Mouse (Mus musculus) forebrain, postnatal 0 days (tissue): Measurements from ENCODE around the gene Atoh1. TPM values are rescaled to one million over a fixed set of nuclear protein-coding genes. Genes with fewer than 3 reads are reported as not detected.

Experiments used
- ATAC-seq: fragments of 200-750 bp; cut with Nextera tagmentation; 2 replicates; pipeline ENCODE4 v1.8.0; 2017; ENCODE audit warnings: mild to moderate bottlenecking, moderate library complexity
- DNase-seq: peaks from one replicate; pipeline ENCODE4 v3.0.0-alpha.2; 2015
- H3K27ac ChIP-seq: fragments of 300-500 bp; sonication (generic); 2 replicates; pipeline ENCODE4 v1.5.1; 2014; ENCODE audit warnings: low read depth, mild to moderate bottlenecking, antibody characterized with exemption, low read length, moderate library complexity, mixed read lengths
- H3K27me3 ChIP-seq: fragments of 300-500 bp; sonication (generic); 2 replicates; pipeline ENCODE4 v1.6.1; 2014; ENCODE audit warnings: mild to moderate bottlenecking, low read length, mixed read lengths; ENCODE audit not compliant: insufficient read depth
- H3K36me3 ChIP-seq: fragments of 300-500 bp; sonication (generic); 2 replicates; pipeline ENCODE4 v1.6.1; 2014; ENCODE audit warnings: mild to moderate bottlenecking, moderate library complexity; ENCODE audit not compliant: insufficient read depth
- H3K4me1 ChIP-seq: fragments of 300-500 bp; sonication (generic); 2 replicates; pipeline ENCODE4 v1.6.1; 2014; ENCODE audit warnings: antibody characterized with exemption; ENCODE audit not compliant: insufficient read depth
- H3K4me2 ChIP-seq: fragments of 300-500 bp; sonication (generic); 2 replicates; pipeline ENCODE4 v1.6.1; 2014; ENCODE audit warnings: low read depth, mild to moderate bottlenecking, moderate library complexity
- H3K4me3 ChIP-seq: fragments of 300-500 bp; sonication (generic); 2 replicates; pipeline ENCODE4 v1.5.1; 2014; ENCODE audit warnings: low read depth, low read length, mixed read lengths
- H3K9ac ChIP-seq: fragments of 300-500 bp; sonication (generic); 2 replicates; pipeline ENCODE4 v1.6.1; 2014; ENCODE audit warnings: mild to moderate bottlenecking
- H3K9me3 ChIP-seq: fragments of 300-500 bp; sonication (generic); 2 replicates; pipeline ENCODE4 v1.6.1; 2016; ENCODE audit warnings: low read length
- CTCF ChIP-seq: sonication (generic); IDR thresholded peaks from 2 replicates; pipeline ENCODE4 v1.5.1; 2016; ENCODE audit warnings: antibody characterized with exemption, control low read depth, low read depth
- WGBS: fragments of 180-500 bp; shearing (Covaris S2); extraction: QIAGEN DNeasy Blood & Tissue Kit; methylation state at CpG from one replicate; pipeline ENCODE4 v1.1.7; 2014; 5-methylcytosine and 5-hydroxymethylcytosine counted together
- polyA plus RNA-seq: library from polyadenylated mRNA; unstranded; fragments of >200 nt; fragmentation: Nextera tagmentation; extraction: Ambion mirVana; gene quantifications from 2 replicates; pipeline ENCODE4 v1.2.1, GENCODE M21; 2015
- total RNA-seq: library from RNA; depleted of rRNA; stranded (reverse); fragments of >200 nt; gene quantifications from 2 replicates; pipeline ENCODE4 v1.2.3, GENCODE M21; 2014; rRNA removed

Atoh1 gene
- total RNA-seq (not detected in 2 replicates), polyA plus RNA-seq (not detected in 2 replicates)

- WGBS = 1% methylated on average over 34 of the region's 34 CpGs
- H3K27ac ChIP-seq = no peak within 1 kb of the TSS
These were observed at the start of gene Atoh1 for GRCm38 (mm10) chr6:64728499-64729198. TSS of gene Atoh1 (plus strand) at chr6:64729125.

DNA sequence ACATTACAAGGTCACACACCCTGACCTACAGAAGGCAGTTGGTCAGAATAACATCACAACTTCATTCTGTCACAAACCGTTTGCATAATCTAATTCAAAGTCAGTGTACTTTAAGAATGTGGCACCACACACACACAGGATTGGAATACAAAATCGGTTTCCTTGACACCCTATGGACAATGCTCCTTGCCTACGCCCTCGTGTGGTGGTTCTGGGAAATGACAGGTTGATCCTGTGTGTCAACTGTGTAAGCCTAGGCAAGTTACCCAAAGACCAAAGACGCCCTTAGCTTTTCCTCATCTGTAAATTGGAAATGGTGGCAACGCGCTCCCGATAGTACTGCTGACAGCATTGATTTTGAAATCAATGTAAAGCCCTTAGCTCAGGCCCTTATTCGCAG is 45.0 kb upstream of the Atoh1 start:
- Histone ChIP-seq H3K4me3 (no peak overlapping the region), H3K9ac (no peak overlapping the region), H3K4me2 (no peak overlapping the region), H3K27ac (no peak overlapping the region), H3K9me3 (no peaks in the 10 kb centered on the region), H3K36me3 (no peaks in the 10 kb centered on the region), H3K4me1 (0 out of 2 replicates have a peak, but pooled peaks cover 5% of the 10 kb centered on the region), H3K27me3 (no peaks in the 10 kb centered on the region; the same call in 1 of the 2 replicates)
- DNase-seq (peak; percentile 38), ATAC-seq (peak; percentile 58; the same call in 1 of the 2 replicates)
- WGBS = 35% methylated on average over 9 of the region's 9 CpGs
- peak; percentile 72 for TF ChIP-seq CTCF

More at GRCm38 (mm10) chr6:64728499-64729198, at the start of gene Atoh1:
- Histone ChIP-seq H3K36me3 (no peaks in the 10 kb centered on the region), H3K4me1 (peaks cover 4% of the 10 kb centered on the region), H3K9me3 (no peaks in the 10 kb centered on the region), H3K9ac (no peak within 1 kb of the TSS), H3K4me3 (peak within 1 kb of the TSS; percentile 37), H3K4me2 (peak within 1 kb of the TSS; percentile 57), H3K27me3 (peaks cover 59% of the 10 kb centered on the region)
- ATAC-seq (peak; percentile 70), DNase-seq (no peak)
- TF ChIP-seq CTCF = no peak

DNA sequence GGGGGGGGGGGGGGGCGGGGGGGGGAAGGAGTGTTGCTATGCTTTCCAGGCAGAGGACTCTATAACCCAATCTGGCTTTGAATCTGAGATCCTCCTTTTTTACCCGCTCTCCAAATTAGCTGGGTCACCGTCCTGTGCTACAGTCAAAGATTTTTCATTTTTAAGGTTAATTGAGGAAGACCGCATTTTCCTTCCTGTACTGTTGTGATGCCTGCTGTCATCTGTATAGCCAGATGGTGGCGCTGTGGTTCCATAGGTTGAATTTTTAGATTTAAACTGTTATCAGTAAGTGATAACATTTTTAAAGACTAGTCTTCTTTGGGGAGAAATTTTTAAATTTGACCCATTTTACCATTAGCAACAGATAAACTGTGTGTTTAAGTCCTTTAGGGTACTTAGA is 44.0 kb upstream of the Atoh1 start:
- Histone ChIP-seq H3K9ac (no peak overlapping the region), H3K27ac (no peak overlapping the region), H3K36me3 (no peaks in the 10 kb centered on the region), H3K4me2 (peak overlapping the region; percentile 23), H3K4me3 (no peak overlapping the region), H3K4me1 (0 out of 2 replicates have a peak, but pooled peaks cover 5% of the 10 kb centered on the region), H3K27me3 (no peaks in the 10 kb centered on the region), H3K9me3 (no peaks in the 10 kb centered on the region)
- peak; percentile 88 for TF ChIP-seq CTCF
- ATAC-seq = peak; percentile 61
- WGBS = 5% methylated on average over 5 of the region's 5 CpGs
- peak; percentile 85 for DNase-seq

DNA sequence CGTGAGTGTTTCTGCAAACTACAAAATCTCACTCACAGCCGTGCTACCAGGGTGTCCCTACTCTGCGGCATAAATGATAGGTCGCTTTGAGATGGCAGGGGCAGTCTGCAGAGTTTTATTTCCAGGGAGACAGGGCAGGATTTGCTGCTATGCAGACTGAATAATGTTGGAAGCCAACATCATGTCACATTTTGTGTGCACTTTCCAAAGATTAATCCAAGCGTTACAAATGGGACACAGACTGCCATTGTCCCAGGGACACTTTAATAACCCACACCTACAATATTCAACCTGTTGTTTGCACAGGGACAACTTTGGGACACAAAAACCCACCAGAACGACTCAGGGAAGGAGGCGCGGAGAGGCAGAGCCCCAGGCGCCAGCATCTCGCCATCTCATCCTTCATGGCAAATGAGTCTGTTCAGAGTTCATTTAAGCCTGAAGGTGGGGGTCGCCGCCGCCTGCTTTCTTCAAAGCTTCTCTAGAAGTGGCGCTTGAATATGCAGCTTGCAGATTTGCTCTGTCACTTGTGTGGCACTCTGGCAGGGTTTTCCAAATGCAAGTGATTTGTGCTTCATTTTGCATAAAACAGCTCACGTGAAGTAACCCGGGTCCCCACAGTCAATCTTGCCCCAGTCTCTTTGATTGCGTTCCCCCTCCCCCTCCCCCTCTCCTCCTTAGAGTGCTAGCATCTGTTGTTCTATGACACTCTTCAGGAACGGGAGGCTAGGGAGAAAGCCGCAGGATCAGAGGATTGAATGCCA is 40.6 kb upstream of the Atoh1 start:
- 0 out of 2 replicates have a peak, but pooled peaks cover 5% of the 10 kb centered on the region for H3K4me1 ChIP-seq
- no peaks in the 10 kb centered on the region for H3K27me3 ChIP-seq
- 2% methylated on average over 19 of the region's 19 CpGs for WGBS
- no peak overlapping the region for H3K27ac ChIP-seq
- DNase-seq = peak; percentile 48
- peak overlapping the region; percentile 47 for H3K4me2 ChIP-seq
- no peak for TF ChIP-seq CTCF
- no peak overlapping the region for H3K9ac ChIP-seq
- H3K36me3 ChIP-seq = no peaks in the 10 kb centered on the region
- H3K9me3 ChIP-seq = no peaks in the 10 kb centered on the region
- peak; percentile 72 for ATAC-seq
- peak overlapping the region; percentile 18 for H3K4me3 ChIP-seq

GRCm38 (mm10) chr6:64694688-64695087 is 34.2 kb upstream of the Atoh1 start:
- no peaks in the 10 kb centered on the region for H3K4me1 ChIP-seq
- H3K27ac ChIP-seq = no peak overlapping the region
- H3K9me3 ChIP-seq = no peaks in the 10 kb centered on the region
- WGBS = 29% methylated on average over 7 of the region's 7 CpGs
- DNase-seq (no peak), ATAC-seq (no peak)
- no peak overlapping the region for H3K4me2 ChIP-seq
- H3K9ac ChIP-seq = no peak overlapping the region
- no peak for TF ChIP-seq CTCF
- H3K27me3 ChIP-seq = no peaks in the 10 kb centered on the region
- H3K4me3 ChIP-seq = no peak overlapping the region
- H3K36me3 ChIP-seq = no peaks in the 10 kb centered on the region

- H3K27me3 ChIP-seq = no peaks in the 10 kb centered on the region
- H3K4me1 ChIP-seq = no peaks in the 10 kb centered on the region
- no peak for TF ChIP-seq CTCF
- ATAC-seq (no peak), DNase-seq (no peak)
- no peak overlapping the region for H3K27ac ChIP-seq
- H3K9ac ChIP-seq = no peak overlapping the region
- no peaks in the 10 kb centered on the region for H3K9me3 ChIP-seq
- 75% methylated on average over 2 of the region's 2 CpGs for WGBS
- no peaks in the 10 kb centered on the region for H3K36me3 ChIP-seq
- no peak overlapping the region for H3K4me3 ChIP-seq
- H3K4me2 ChIP-seq = no peak overlapping the region
These were observed 25.3 kb upstream of the Atoh1 start for GRCm38 (mm10) chr6:64703659-64704058.
